Mouse (Mus musculus) G1E (cell line): ENCODE measurements around the gene Zfp711. TPM values are rescaled to one million over a fixed set of nuclear protein-coding genes. Genes with fewer than 3 reads are reported as not detected.

Source experiments
- ATAC-seq: 2 replicates; pipeline ENCODE4 v1.8.0; 2016; ENCODE audit warnings: mild to moderate bottlenecking; ENCODE audit not compliant: insufficient number of reproducible peaks, poor library complexity, low FRiP score, severe bottlenecking; ENCODE audit errors: extremely low read depth
- DNase-seq: peaks from one replicate; pipeline ENCODE4 v3.0.0; 2012; ENCODE audit warnings: low spot score
- H3K27me3 ChIP-seq: 2 replicates; pipeline ENCODE4 v1.6.1; 2012; ENCODE audit warnings: mild to moderate bottlenecking, low read length, inconsistent platforms; ENCODE audit not compliant: insufficient read depth
- H3K36me3 ChIP-seq: replicated peaks from 2 replicates; pipeline ENCODE3; 2012; ENCODE audit warnings: mild to moderate bottlenecking, inconsistent platforms
- H3K4me1 ChIP-seq: 2 replicates; pipeline ENCODE4 v1.6.1; 2012; ENCODE audit warnings: low read depth, low read length, inconsistent platforms, mixed read lengths; ENCODE audit not compliant: insufficient read depth
- H3K4me3 ChIP-seq: 2 replicates; pipeline ENCODE4 v1.5.1; 2012; ENCODE audit warnings: low read depth, mild to moderate bottlenecking, inconsistent platforms, low read length, moderate library complexity, mixed read lengths
- H3K9me3 ChIP-seq: replicated peaks from 2 replicates; pipeline ENCODE4 v1.6.1; 2012; ENCODE audit warnings: inconsistent platforms
- CTCF ChIP-seq: IDR thresholded peaks from 2 replicates; pipeline ENCODE4 v1.5.1; 2012; ENCODE audit warnings: low read depth, low read length, inconsistent platforms, mixed read lengths
- GATA1 ChIP-seq: IDR thresholded peaks from 2 replicates; pipeline ENCODE4 v1.6.1; 2012; ENCODE audit warnings: borderline replicate concordance, low read length, inconsistent platforms, mixed read lengths
- GATA2 ChIP-seq: IDR thresholded peaks from 2 replicates; pipeline ENCODE4 v1.6.1; 2012; ENCODE audit warnings: low read depth, low read length, inconsistent platforms, borderline replicate concordance
- POLR2AphosphoS5 ChIP-seq: IDR thresholded peaks from 2 replicates; pipeline ENCODE4 v1.6.1; 2012; ENCODE audit warnings: low read depth, low read length, inconsistent platforms; ENCODE audit not compliant: insufficient replicate concordance
- TAL1 ChIP-seq: conservative IDR thresholded peaks from 2 replicates; pipeline ENCODE4 v1.6.1; 2012; ENCODE audit warnings: low read depth, low read length, inconsistent platforms, mixed read lengths
- polyA plus RNA-seq: library from polyadenylated mRNA; stranded (reverse); fragments of >175 nt; gene quantifications from 2 replicates; pipeline ENCODE4 v1.2.3, GENCODE M21; 2012
- total RNA-seq, 2 experiments: library from RNA; stranded (forward) in 1 of 2; stranded (reverse) in 1 of 2; fragments of 200-1000 nt in 1 of 2; fragments of >200 nt in 1 of 2; fragmentation: Nextera tagmentation in 1 of 2; gene quantifications; 2 replicates each; pipeline ENCODE4 v1.2.3; 2014 to 2017

Gene Zfp711
- total RNA-seq (2014; fragmentation: Nextera tagmentation) (not detected in 2 replicates), total RNA-seq (2017) (0.05 TPM in 1 of 2 replicates, not detected in the other), polyA plus RNA-seq (not detected in 2 replicates)

- TF ChIP-seq GATA1 (no peak), CTCF (no peak), TAL1 (no peak), POLR2AphosphoS5 (no peak), GATA2 (no peak)
- no peak within 1 kb of the TSS for H3K4me3 ChIP-seq
- no peak for DNase-seq
Observed at GRCm38 (mm10) chrX:112600511-112601305, at the start of gene Zfp711. TSS of gene Zfp711 (plus strand) at chrX:112600526.

GRCm38 (mm10) chrX:112567716-112568115, 32.6 kb upstream of the Zfp711 start:
- no peaks in the 10 kb centered on the region for H3K27me3 ChIP-seq
- H3K4me3 ChIP-seq = no peak overlapping the region
- H3K9me3 ChIP-seq = no peaks in the 10 kb centered on the region
- H3K36me3 ChIP-seq = no peaks in the 10 kb centered on the region
- DNase-seq (no peak), ATAC-seq (no peak)
- TF ChIP-seq GATA2 (no peak), POLR2AphosphoS5 (no peak), TAL1 (no peak), CTCF (no peak), GATA1 (no peak)
- H3K4me1 ChIP-seq = no peaks in the 10 kb centered on the region

More at GRCm38 (mm10) chrX:112600511-112601305, at the start of gene Zfp711:
- H3K4me1 ChIP-seq = no peaks in the 10 kb centered on the region
- no peak for ATAC-seq
- H3K9me3 ChIP-seq = peaks cover 9% of the 10 kb centered on the region
- H3K36me3 ChIP-seq = no peaks in the 10 kb centered on the region
- no peaks in the 10 kb centered on the region for H3K27me3 ChIP-seq

- H3K4me1 ChIP-seq = no peaks in the 10 kb centered on the region
- ATAC-seq (no peak), DNase-seq (no peak)
- H3K4me3 ChIP-seq = no peak overlapping the region
- peaks cover 9% of the 10 kb centered on the region for H3K9me3 ChIP-seq
- no peaks in the 10 kb centered on the region for H3K27me3 ChIP-seq
- H3K36me3 ChIP-seq = no peaks in the 10 kb centered on the region
- TF ChIP-seq TAL1 (no peak), CTCF (no peak), POLR2AphosphoS5 (no peak), GATA1 (no peak), GATA2 (no peak)
Observed at GRCm38 (mm10) chrX:112601306-112602120, 1.2 kb downstream of the Zfp711 start.

DNA sequence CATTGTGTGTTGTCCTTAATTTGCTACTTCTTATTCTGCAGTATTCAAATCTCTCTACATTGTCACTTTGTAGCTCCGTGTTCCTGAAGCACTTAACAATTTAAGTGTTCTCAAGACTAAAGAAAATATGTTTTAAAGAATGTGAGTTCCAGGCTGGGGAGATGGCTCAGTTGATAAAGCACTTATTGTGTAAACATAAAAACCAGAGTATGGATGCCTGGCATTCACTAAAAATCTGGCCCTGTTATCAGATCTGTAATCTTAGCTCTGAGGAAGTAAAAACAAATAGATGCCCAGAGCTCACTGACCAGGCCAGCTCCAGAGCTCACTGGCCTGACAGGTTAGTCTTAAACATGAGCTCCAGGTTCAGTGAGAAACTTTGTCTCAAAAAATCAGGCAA, 75.2 kb downstream of the Zfp711 start:
- peaks cover 6% of the 10 kb centered on the region; the same call in 1 of the 2 replicates for H3K4me1 ChIP-seq
- H3K9me3 ChIP-seq = no peaks in the 10 kb centered on the region
- ATAC-seq = no peak
- no peak for DNase-seq
- H3K4me3 ChIP-seq = no peak overlapping the region
- H3K27me3 ChIP-seq = no peaks in the 10 kb centered on the region
- H3K36me3 ChIP-seq = no peaks in the 10 kb centered on the region
- TF ChIP-seq GATA2 (no peak), CTCF (no peak), TAL1 (no peak), GATA1 (no peak), POLR2AphosphoS5 (no peak)

- H3K9me3 ChIP-seq = no peaks in the 10 kb centered on the region
- ATAC-seq (peak; percentile 96), DNase-seq (no peak)
- TF ChIP-seq GATA2 (no peak), TAL1 (peak; percentile 80), POLR2AphosphoS5 (no peak)
- H3K4me3 ChIP-seq = no peak overlapping the region
- peaks cover 11% of the 10 kb centered on the region; the same call in 1 of the 2 replicates for H3K4me1 ChIP-seq
- H3K36me3 ChIP-seq = no peaks in the 10 kb centered on the region
- H3K27me3 ChIP-seq = no peaks in the 10 kb centered on the region
Observed at GRCm38 (mm10) chrX:112680605-112681004, 80.3 kb downstream of the Zfp711 start.

Other genes with a start within 250 kb of the Zfp711 start
- gene Satl1, start 193.7 kb upstream of the Zfp711 start, total RNA-seq (2014; fragmentation: Nextera tagmentation) = not detected in 2 replicates
- gene Satl1, start 193.7 kb upstream of the Zfp711 start, total RNA-seq (2017) = not detected in 2 replicates
- not detected in 2 replicates for gene Satl1, start 193.7 kb upstream of the Zfp711 start, polyA plus RNA-seq
- not detected in 2 replicates for gene 2010106E10Rik, start 105.3 kb upstream of the Zfp711 start, total RNA-seq (2014; fragmentation: Nextera tagmentation)
- gene 2010106E10Rik, start 105.3 kb upstream of the Zfp711 start, total RNA-seq (2017) = not detected in 2 replicates
- not detected in 2 replicates for gene 2010106E10Rik, start 105.3 kb upstream of the Zfp711 start, polyA plus RNA-seq
- not detected in 2 replicates for gene Pof1b, start 98.1 kb downstream of the Zfp711 start, total RNA-seq (2014; fragmentation: Nextera tagmentation)
- 0.05 TPM in 1 of 2 replicates, not detected in the other for gene Pof1b, start 98.1 kb downstream of the Zfp711 start, total RNA-seq (2017)
- gene Pof1b, start 98.1 kb downstream of the Zfp711 start, polyA plus RNA-seq = not detected in 2 replicates